Mouse (Mus musculus) mammary gland, adult 2 months (tissue): ENCODE data around the gene Tub. TPM values are rescaled to one million over a fixed set of nuclear protein-coding genes. Genes with fewer than 3 reads are reported as not detected.

Source experiments
- polyA plus RNA-seq: library from polyadenylated mRNA; depleted of rRNA; stranded (reverse); fragments of >200 nt; gene quantifications from 2 replicates; pipeline ENCODE4 v1.2.3, GENCODE M21; 2012; ENCODE audit warnings: low replicate concordance; rRNA removed

Gene Tub
- 2.0 and 2.1 TPM in 2 replicates for polyA plus RNA-seq

DNA sequence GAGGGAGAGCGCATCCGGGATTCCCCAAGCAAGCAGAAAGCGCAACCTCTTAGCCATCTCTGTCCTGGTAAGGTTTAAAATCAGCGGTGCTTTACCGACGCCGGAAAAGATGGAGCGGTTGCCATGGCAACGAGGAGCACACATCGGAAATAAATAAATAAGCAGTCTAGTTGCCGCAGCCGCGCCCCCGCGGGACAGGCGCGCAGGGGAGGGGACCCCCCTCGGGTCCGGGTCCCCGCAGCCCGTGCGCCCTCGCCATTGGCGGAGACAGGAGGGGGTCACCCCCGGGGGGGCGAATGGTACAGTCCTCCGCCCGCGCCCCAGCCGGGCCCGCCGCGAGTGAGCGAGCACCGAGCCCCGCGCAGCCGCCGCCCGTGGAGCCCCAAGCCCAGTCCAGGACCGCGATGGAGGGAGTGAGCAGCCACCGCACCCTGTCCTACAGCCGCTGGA is at the start of gene Tub:
TSS of gene Tub (plus strand) at position 27 of the 450 bp plus-strand sequence.

DNA sequence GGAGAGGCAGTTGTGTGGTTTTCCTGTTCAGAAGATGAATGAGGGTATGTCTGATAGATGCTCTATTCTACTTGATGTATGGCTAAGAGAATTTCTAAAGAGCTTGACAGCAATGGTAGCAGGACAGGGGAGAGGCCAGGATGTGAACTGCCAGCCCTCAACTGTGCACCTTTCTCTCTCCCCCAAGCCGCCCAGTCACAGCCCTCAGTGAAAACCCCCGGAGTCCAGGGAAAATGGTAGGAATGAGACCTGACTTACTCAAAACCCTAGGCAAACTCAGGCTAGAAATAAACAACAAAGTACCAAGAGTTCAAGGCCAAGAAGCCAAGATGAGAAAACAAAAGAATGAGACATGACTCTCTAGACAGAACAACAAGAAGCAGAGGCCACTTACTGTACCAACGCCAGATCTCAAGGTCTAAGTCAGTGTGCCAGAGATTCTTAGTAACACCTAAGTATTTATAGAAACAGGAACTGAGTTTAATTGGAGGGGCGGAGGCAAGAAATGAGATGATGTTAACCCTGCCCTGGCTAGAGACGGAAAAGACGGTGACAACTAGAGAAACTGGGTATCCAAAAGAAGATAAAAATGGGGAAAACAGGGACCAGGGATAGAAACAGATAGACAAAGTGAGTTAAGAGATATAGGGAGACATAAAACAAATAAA is 20.3 kb upstream of the Tub start, which contains the start of gene Nlrp10:
TSS of gene Nlrp10 (minus strand) at position 453 of the 668 bp plus-strand sequence.

DNA sequence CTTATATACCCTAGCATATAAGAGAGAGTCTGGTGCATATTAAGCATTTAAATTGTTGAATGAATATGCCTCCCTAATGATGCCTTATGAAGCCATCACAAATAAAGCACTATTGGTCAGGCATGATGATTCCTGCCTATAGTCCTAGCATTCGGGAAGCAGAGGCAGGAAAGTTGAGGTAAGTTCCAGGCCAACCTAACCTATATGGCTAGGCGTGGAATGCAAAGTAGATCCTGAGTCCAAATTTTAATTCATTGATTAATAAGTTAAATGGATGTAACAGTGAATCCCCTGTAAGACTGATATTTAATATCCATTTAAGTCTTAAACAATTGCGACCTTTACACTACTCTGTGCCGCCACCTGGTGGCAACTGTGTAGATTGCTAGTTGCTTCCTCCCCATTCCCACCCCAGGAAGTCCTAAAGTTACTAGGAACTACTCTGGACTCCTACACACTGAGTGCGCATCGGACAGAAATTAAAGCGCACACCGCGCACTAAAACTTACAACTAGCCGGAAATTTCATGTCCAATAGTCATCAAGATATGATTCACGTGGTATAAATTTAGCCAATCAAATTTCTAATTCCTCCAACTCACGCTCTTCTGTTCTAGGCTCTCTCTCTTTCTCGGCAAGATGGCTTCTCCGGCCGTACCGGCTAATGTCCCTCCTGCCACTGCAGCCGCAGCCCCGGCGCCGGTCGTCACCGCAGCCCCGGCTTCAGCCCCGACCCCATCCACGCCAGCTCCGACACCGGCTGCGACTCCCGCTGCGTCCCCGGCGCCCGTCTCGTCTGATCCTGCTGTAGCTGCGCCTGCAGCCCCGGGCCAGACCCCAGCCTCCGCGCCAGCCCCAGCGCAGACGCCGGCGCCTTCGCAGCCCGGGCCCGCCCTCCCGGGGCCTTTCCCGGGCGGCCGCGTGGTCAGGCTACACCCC is 16.1 kb upstream of the Tub start, which contains the start of gene Eif3f:
TSS of gene Eif3f (plus strand) at position 624 of the 938 bp plus-strand sequence.

DNA sequence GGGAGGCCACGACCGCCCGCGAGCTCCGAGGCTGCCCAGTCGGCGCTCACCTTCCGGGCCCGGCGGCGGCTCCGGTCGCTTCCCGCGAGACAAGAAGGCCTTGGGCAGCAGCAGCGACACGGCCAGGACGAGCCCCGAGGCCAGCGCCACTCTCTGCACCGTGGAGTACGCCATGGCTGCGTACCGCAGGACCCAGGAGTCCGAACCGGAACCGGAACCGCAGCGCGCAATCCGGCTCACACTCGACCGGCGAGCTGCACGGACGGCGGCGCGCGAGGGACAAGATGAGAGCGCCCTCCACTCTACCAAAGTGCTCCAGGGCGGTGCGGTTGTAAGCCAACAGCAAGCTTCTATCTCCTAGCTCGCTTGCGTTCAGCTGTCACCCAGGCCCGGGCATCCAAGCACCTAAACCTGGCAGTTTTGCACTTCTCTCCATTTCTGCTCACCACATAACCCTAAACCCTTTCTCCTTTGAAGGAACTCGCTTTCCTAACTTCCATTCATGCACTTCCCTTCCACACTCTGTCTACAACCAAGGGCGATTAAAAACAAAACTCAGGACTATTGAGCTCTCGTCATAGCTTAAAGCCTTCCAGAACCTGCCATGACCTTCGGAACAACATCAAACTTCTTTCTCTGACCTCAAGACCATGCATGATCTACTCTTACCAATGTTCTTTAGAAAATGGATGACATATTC is 133.1 kb downstream of the Tub start, which contains the start of gene Ric3:
TSS of gene Ric3 (minus strand) at position 219 of the 700 bp plus-strand sequence.

Other genes with a start within 250 kb of the Tub start
- not detected in 2 replicates for gene Olfr512, start 237.0 kb upstream of the Tub start, polyA plus RNA-seq
- not detected in 2 replicates for gene Olfr513, start 199.4 kb upstream of the Tub start, polyA plus RNA-seq
- not detected in 2 replicates for gene Olfr514, start 124.3 kb upstream of the Tub start, polyA plus RNA-seq
- not detected in 2 replicates for gene Olfr516, start 99.8 kb upstream of the Tub start, polyA plus RNA-seq
- gene Olfr517, start 78.0 kb upstream of the Tub start, polyA plus RNA-seq: not detected in 2 replicates
- gene Olfr518, start 65.3 kb upstream of the Tub start, polyA plus RNA-seq: not detected in 2 replicates
- gene Olfr519, start 55.9 kb upstream of the Tub start, polyA plus RNA-seq: not detected in 2 replicates
- gene Nlrp10, start 20.2 kb upstream of the Tub start, polyA plus RNA-seq: 0.24 and 0.47 TPM in 2 replicates
- 131 and 285 TPM in 2 replicates for gene Eif3f, start 15.9 kb upstream of the Tub start, polyA plus RNA-seq
- 1.7 and 2.2 TPM in 2 replicates for gene Ric3, start 133.0 kb downstream of the Tub start, polyA plus RNA-seq
- 28.8 and 37.2 TPM in 2 replicates for gene Lmo1, start 224.9 kb downstream of the Tub start, polyA plus RNA-seq